8 mouse cellular contexts compared by ENCODE assay signal in genomic region chr6:113076012-113076685, GRCm38 (mm10). TPM values are rescaled to one million over a fixed set of nuclear protein-coding genes. Genes with fewer than 3 reads are reported as not detected.
DNase-seq lines count a peak whose midpoint lies in the region; ATAC-seq and TF ChIP-seq lines count a peak whose summit lies in the region.

No protein-coding gene starts in this region.

- H3ac ChIP-seq in C2C12 (ENCODE audit: control insufficient read depth, insufficient read length, low read depth) (peak overlapping the region; percentile 79), myocyte (ENCODE audit: control insufficient read depth, insufficient read length) (peak overlapping the region; percentile 89)

- peaks cover 68% of the 10 kb centered on the region for H3K4me1 ChIP-seq in erythroblast, embryonic 14.5 days (ENCODE audit: control insufficient read depth)
- H3K4me1 ChIP-seq in heart, embryonic 11.5 days (ENCODE audit: control insufficient read depth, insufficient read depth, low read length) = peaks cover 14% of the 10 kb centered on the region
- peaks cover 34% of the 10 kb centered on the region for H3K4me1 ChIP-seq in kidney, embryonic 16.5 days (ENCODE audit: insufficient read depth, low read length)
- peaks cover 8% of the 10 kb centered on the region for H3K4me1 ChIP-seq in liver, adult 2 months (ENCODE audit: control insufficient read depth, insufficient read depth, low read length)
- peaks cover 8% of the 10 kb centered on the region for H3K4me1 ChIP-seq in stomach, embryonic 15.5 days

- under 1% methylated on average over 50 of the region's 55 CpGs for WGBS in heart, embryonic 11.5 days (ENCODE audit: insufficient replicate concordance)
- under 1% methylated on average over 51 of the region's 55 CpGs for WGBS in kidney, embryonic 16.5 days
- under 1% methylated on average over 54 of the region's 55 CpGs for WGBS in liver, adult 2 months
- under 1% methylated on average over 54 of the region's 55 CpGs for WGBS in stomach, embryonic 15.5 days

- peak overlapping the region; percentile 100 for H3K27ac ChIP-seq in heart, embryonic 11.5 days (ENCODE audit: low read depth, low read length)
- H3K27ac ChIP-seq in kidney, embryonic 16.5 days (ENCODE audit: low read length) = peak overlapping the region; percentile 100
- peak overlapping the region; percentile 84 for H3K27ac ChIP-seq in liver, adult 2 months (replicated peaks; ENCODE audit: insufficient read depth, low read depth, low read length)
- peak overlapping the region; percentile 100 for H3K27ac ChIP-seq in stomach, embryonic 15.5 days

- H3K79me3 ChIP-seq in C2C12 (ENCODE audit: low read depth) = peaks cover 84% of the 10 kb centered on the region

- H3K4me3 ChIP-seq in C2C12 (ENCODE audit: insufficient read depth, poor library complexity, severe bottlenecking) (peak overlapping the region; percentile 74), myocyte (peak overlapping the region; percentile 76)
- peak overlapping the region; percentile 79 for H3K4me3 ChIP-seq in erythroblast, embryonic 14.5 days (replicated peaks)
- peak overlapping the region; percentile 74 for H3K4me3 ChIP-seq in heart, embryonic 11.5 days (ENCODE audit: low read depth, low read length)
- peak overlapping the region; percentile 83 for H3K4me3 ChIP-seq in kidney, embryonic 16.5 days (ENCODE audit: low read length)
- H3K4me3 ChIP-seq in liver, adult 2 months (ENCODE audit: insufficient read depth, low read depth, low read length) = peak overlapping the region; percentile 88
- H3K4me3 ChIP-seq in stomach, embryonic 15.5 days (replicated peaks) = peak overlapping the region; percentile 79

- H3K4me2 ChIP-seq in heart, embryonic 11.5 days = peak overlapping the region; percentile 78
- peak overlapping the region; percentile 82 for H3K4me2 ChIP-seq in kidney, embryonic 16.5 days (replicated peaks; ENCODE audit: low read depth, low read length)
- peak overlapping the region; percentile 79 for H3K4me2 ChIP-seq in myocyte (ENCODE audit: low read depth)
- peak overlapping the region; percentile 60 for H3K4me2 ChIP-seq in stomach, embryonic 15.5 days

- ATAC-seq in heart, embryonic 11.5 days (replicated peaks; ENCODE audit: insufficient number of reproducible peaks, low FRiP score, low TSS enrichment) = peak; percentile 86
- peak; percentile 93 for ATAC-seq in kidney, embryonic 16.5 days (ENCODE audit: low FRiP score, low TSS enrichment)
- ATAC-seq in stomach, embryonic 15.5 days (ENCODE audit: insufficient read depth, low FRiP score, low read depth) = peak; percentile 85

- TF ChIP-seq POLR2A in liver, adult 2 months (IDR thresholded peaks at IDR 0.05; ENCODE audit: extremely low read depth, insufficient read depth, low read length) = 0 out of 2 replicates have a peak, but pooled peaks have one; percentile 30
- TF ChIP-seq POLR2A in myocyte (IDR thresholded peaks at IDR 0.05; ENCODE audit: insufficient read length, low read depth) = peak; percentile 66

- DNase-seq in brain, adult 2 months (ENCODE audit: low read depth, low spot score) = peak; percentile 86
- peak; percentile 93 for DNase-seq in liver, adult 2 months (ENCODE audit: extremely low read depth, low read depth, low spot score)

- H3K36me3 ChIP-seq in C2C12 (ENCODE audit: control insufficient read depth, insufficient read depth) (peaks cover 36% of the 10 kb centered on the region), myocyte (ENCODE audit: control insufficient read depth, insufficient read depth) (peaks cover 10% of the 10 kb centered on the region)
- peaks cover 45% of the 10 kb centered on the region for H3K36me3 ChIP-seq in erythroblast, embryonic 14.5 days (ENCODE audit: control insufficient read depth)
- no peaks in the 10 kb centered on the region for H3K36me3 ChIP-seq in heart, embryonic 11.5 days (ENCODE audit: control insufficient read depth, insufficient read depth, low read length)
- no peaks in the 10 kb centered on the region for H3K36me3 ChIP-seq in kidney, embryonic 16.5 days (ENCODE audit: insufficient read depth, low read length)
- H3K36me3 ChIP-seq in liver, adult 2 months (ENCODE audit: control insufficient read depth, insufficient read depth, low read length) = peaks cover 3% of the 10 kb centered on the region
- H3K36me3 ChIP-seq in stomach, embryonic 15.5 days = no peaks in the 10 kb centered on the region

- H3K27me3 ChIP-seq in C2C12 (ENCODE audit: control insufficient read depth, insufficient read depth, insufficient read length) (no peaks in the 10 kb centered on the region), myocyte (ENCODE audit: control insufficient read depth, insufficient read depth, insufficient read length) (no peaks in the 10 kb centered on the region)
- H3K27me3 ChIP-seq in erythroblast, embryonic 14.5 days (ENCODE audit: control insufficient read depth) = no peaks in the 10 kb centered on the region
- no peaks in the 10 kb centered on the region for H3K27me3 ChIP-seq in heart, embryonic 11.5 days (ENCODE audit: control insufficient read depth, insufficient read depth, low read length)
- H3K27me3 ChIP-seq in kidney, embryonic 16.5 days (ENCODE audit: insufficient read depth, low read length) = no peaks in the 10 kb centered on the region
- H3K27me3 ChIP-seq in liver, adult 2 months (ENCODE audit: control insufficient read depth, insufficient read depth, low read length) = no peaks in the 10 kb centered on the region
- no peaks in the 10 kb centered on the region for H3K27me3 ChIP-seq in stomach, embryonic 15.5 days (replicated peaks)

- peak overlapping the region; percentile 96 for H3K9ac ChIP-seq in heart, embryonic 11.5 days (ENCODE audit: low read depth, low read length)
- peak overlapping the region; percentile 98 for H3K9ac ChIP-seq in kidney, embryonic 16.5 days (replicated peaks; ENCODE audit: low read length)
- H3K9ac ChIP-seq in liver, adult 2 months (ENCODE audit: low read depth, low read length) = peak overlapping the region; percentile 69
- H3K9ac ChIP-seq in stomach, embryonic 15.5 days = peak overlapping the region; percentile 53

- H3K79me2 ChIP-seq in C2C12 (ENCODE audit: control insufficient read depth, insufficient read depth) = peaks cover 87% of the 10 kb centered on the region
- H3K79me2 ChIP-seq in liver, adult 2 months (ENCODE audit: control insufficient read depth, insufficient read depth, low read length) = peaks cover 15% of the 10 kb centered on the region; the same call in 1 of the 2 replicates
- H3K79me2 ChIP-seq in myocyte (ENCODE audit: control insufficient read depth, insufficient read depth) = peaks cover 84% of the 10 kb centered on the region

- TF ChIP-seq CTCF in C2C12 (IDR thresholded peaks at IDR 0.05; ENCODE audit: control insufficient read depth, insufficient read depth, insufficient read length) = no peak
- TF ChIP-seq CTCF in liver, adult 2 months (IDR thresholded peaks at IDR 0.05; ENCODE audit: low read depth, low read length) = peak; percentile 80

- no peaks in the 10 kb centered on the region for H3K9me3 ChIP-seq in erythroblast, embryonic 14.5 days (ENCODE audit: control insufficient read depth, low read length)
- no peaks in the 10 kb centered on the region for H3K9me3 ChIP-seq in heart, embryonic 11.5 days (replicated peaks; ENCODE audit: control insufficient read depth, low read length)
- no peaks in the 10 kb centered on the region for H3K9me3 ChIP-seq in kidney, embryonic 16.5 days (ENCODE audit: low read length)
- H3K9me3 ChIP-seq in stomach, embryonic 15.5 days = no peaks in the 10 kb centered on the region

TF ChIP-seq in C2C12, 6 proteins besides CTCF, POLR2A, EP300 and RAD21:
- TF ChIP-seq MYOG (IDR thresholded peaks at IDR 0.05; ENCODE audit: control insufficient read depth, extremely low read depth, insufficient read length) = no peak
- TF ChIP-seq CEBPB (IDR thresholded peaks at IDR 0.05; ENCODE audit: low read depth) = peak; percentile 95
- peak; percentile 65 for TF ChIP-seq MAX (IDR thresholded peaks at IDR 0.05)
- peak; percentile 22 for TF ChIP-seq USF1 (IDR thresholded peaks at IDR 0.05; ENCODE audit: low read depth)
- no peak for TF ChIP-seq FOSL1 (IDR thresholded peaks at IDR 0.05; ENCODE audit: insufficient read depth, low read length, poor library complexity, severe bottlenecking)
- no peak for TF ChIP-seq MYOD1 (IDR thresholded peaks at IDR 0.05; ENCODE audit: control insufficient read depth, insufficient read length, low read depth)
TF ChIP-seq in C2C12: peak in this region for 3.

TF ChIP-seq in myocyte, 11 proteins besides CTCF, POLR2A, EP300 and RAD21 (continues in another document):
- TF ChIP-seq REST (IDR thresholded peaks at IDR 0.05; ENCODE audit: insufficient read depth, insufficient read length) = no peak
- TF ChIP-seq TCF3 (IDR thresholded peaks at IDR 0.05; ENCODE audit: insufficient read length, low read depth) = no peak
- peak; percentile 68 for TF ChIP-seq USF1 (IDR thresholded peaks at IDR 0.05; ENCODE audit: low read depth)
- peak in 1 of 3 experiments; percentile 15 for TF ChIP-seq MYOG (IDR thresholded peaks at IDR 0.05; ENCODE audit: control insufficient read depth in 1 of 3, insufficient read depth in 1 of 3, insufficient read length in 2 of 3, low read depth in 2 of 3)
- no peak for TF ChIP-seq TCF12 (IDR thresholded peaks at IDR 0.05; ENCODE audit: insufficient read depth, poor library complexity, severe bottlenecking)
- peak; percentile 68 for TF ChIP-seq E2F4 (IDR thresholded peaks at IDR 0.05; ENCODE audit: insufficient read depth)
- peak in 1 of 3 experiments; percentile 22 for TF ChIP-seq MYOD1 (IDR thresholded peaks at IDR 0.05; ENCODE audit: control insufficient read depth in 1 of 3, insufficient read length in 2 of 3, low read depth in 2 of 3)
- peak; percentile 92 for TF ChIP-seq POLR2AphosphoS2 (IDR thresholded peaks at IDR 0.05; ENCODE audit: insufficient read length, low read depth)

RNA-seq across cellular contexts. Expression of gene Setd5, which starts 1.0 kb away (rescaled TPM):
- 17.0 TPM for polyA plus RNA-seq in C2C12 (2012; fragmentation: generic; extraction: Trizol)
- polyA plus RNA-seq in erythroblast, embryonic 14.5 days (2012) = 0.69 and 1.3 TPM in 2 replicates
- polyA plus RNA-seq in heart, embryonic 11.5 days (2014; fragmentation: Nextera tagmentation; extraction: Ambion mirVana) = 72.3 and 86.9 TPM in 2 replicates
- 67.5 and 77.1 TPM in 2 replicates for polyA plus RNA-seq in kidney, embryonic 16.5 days (2015; fragmentation: Nextera tagmentation; extraction: Ambion mirVana)
- total RNA-seq in liver, adult 2 months (2014; rRNA removed) = 28.1 and 35.4 TPM in 2 replicates
- 8.8 and 11.8 TPM in 2 replicates for polyA plus RNA-seq in liver, adult 2 months (2012; rRNA removed)
- 21.8 TPM for polyA plus RNA-seq in myocyte (2012; fragmentation: generic; extraction: Trizol)
- polyA plus RNA-seq in stomach, embryonic 15.5 days (2015; fragmentation: Nextera tagmentation; extraction: Ambion mirVana) = 70.3 and 72.2 TPM in 2 replicates

RNA-seq across cellular contexts. Expression of gene Thumpd3, which starts 30.1 kb away (rescaled TPM):
- polyA plus RNA-seq in C2C12 (2012; fragmentation: generic; extraction: Trizol) (18.8 TPM), myocyte (2012; fragmentation: generic; extraction: Trizol) (22.9 TPM)
- 0.25 and 0.34 TPM in 2 replicates for polyA plus RNA-seq in erythroblast, embryonic 14.5 days (2012)
- polyA plus RNA-seq in heart, embryonic 11.5 days (2014; fragmentation: Nextera tagmentation; extraction: Ambion mirVana) = 41.0 and 41.6 TPM in 2 replicates
- polyA plus RNA-seq in kidney, embryonic 16.5 days (2015; fragmentation: Nextera tagmentation; extraction: Ambion mirVana) = 50.9 and 55.1 TPM in 2 replicates
- total RNA-seq in liver, adult 2 months (2014; rRNA removed) = 20.1 and 21.8 TPM in 2 replicates
- polyA plus RNA-seq in liver, adult 2 months (2012; rRNA removed) = 5.3 and 6.3 TPM in 2 replicates
- 52.1 and 52.3 TPM in 2 replicates for polyA plus RNA-seq in stomach, embryonic 15.5 days (2015; fragmentation: Nextera tagmentation; extraction: Ambion mirVana)

Comparison
In these comparisons a context has a peak if more than half of its experiments do, and no peak if none do; other contexts are left out.
1. Peak in every context shown above with its lines: DNase-seq, ATAC-seq, H3K4me3 ChIP-seq and H3K27ac ChIP-seq.